Mouse (Mus musculus) stomach, embryonic 16.5 days (tissue): ENCODE measurements around the gene Gm17324. TPM values are rescaled to one million over a fixed set of nuclear protein-coding genes. Genes with fewer than 3 reads are reported as not detected.

Source experiments
- ATAC-seq: fragments of 200-750 bp; cut with Nextera tagmentation; 2 replicates; pipeline ENCODE4 v1.8.0; 2017; ENCODE audit warnings: moderate number of reproducible peaks, moderate TSS enrichment; ENCODE audit not compliant: insufficient read depth, low FRiP score
- H3K27ac ChIP-seq: fragments of 300-500 bp; sonication (generic); 2 replicates; pipeline ENCODE4 v1.5.1; 2014; ENCODE audit warnings: low read length
- H3K27me3 ChIP-seq: fragments of 300-500 bp; sonication (generic); 2 replicates; pipeline ENCODE4 v1.6.1; 2014; ENCODE audit warnings: low read length, control low read depth, mixed read lengths; ENCODE audit not compliant: control insufficient read depth, insufficient read depth
- H3K36me3 ChIP-seq: fragments of 300-500 bp; sonication (generic); 2 replicates; pipeline ENCODE4 v1.6.1; 2014; ENCODE audit warnings: low read length; ENCODE audit not compliant: control insufficient read depth, insufficient read depth
- H3K4me1 ChIP-seq: fragments of 300-500 bp; sonication (generic); 2 replicates; pipeline ENCODE4 v1.6.1; 2014; ENCODE audit warnings: low read length, control low read depth, mixed read lengths; ENCODE audit not compliant: control insufficient read depth, insufficient read depth
- H3K4me2 ChIP-seq: fragments of 300-500 bp; sonication (generic); 2 replicates; pipeline ENCODE4 v1.6.1; 2014; ENCODE audit warnings: low read depth, low read length, mixed read lengths
- H3K4me3 ChIP-seq: fragments of 300-500 bp; sonication (generic); replicated peaks from 2 replicates; pipeline ENCODE4 v1.5.1; 2014; ENCODE audit warnings: mild to moderate bottlenecking, low read length
- H3K9ac ChIP-seq: fragments of 300-500 bp; sonication (generic); 2 replicates; pipeline ENCODE4 v1.6.1; 2014; ENCODE audit warnings: low read length
- H3K9me3 ChIP-seq: fragments of 300-500 bp; sonication (generic); replicated peaks from 2 replicates; pipeline ENCODE4 v1.6.1; 2016; ENCODE audit warnings: low read length, control low read depth; ENCODE audit not compliant: control insufficient read depth
- WGBS: fragments of 180-500 bp; shearing (Covaris S2); extraction: QIAGEN DNeasy Blood & Tissue Kit; methylation state at CpG from one replicate; pipeline ENCODE4 v1.1.7; 2014; 5-methylcytosine and 5-hydroxymethylcytosine counted together
- polyA plus RNA-seq: library from polyadenylated mRNA; unstranded; fragments of >200 nt; fragmentation: Nextera tagmentation; extraction: Ambion mirVana; gene quantifications from 2 replicates; pipeline ENCODE4 v1.2.1, GENCODE M21; 2015

Gm17324 gene
- polyA plus RNA-seq, 1 experiment from 2014 or later: 0.62 TPM

- Histone ChIP-seq H3K9me3 (no peaks in the 10 kb centered on the region), H3K36me3 (no peaks in the 10 kb centered on the region; the same call in 1 of the 2 replicates), H3K4me1 (peaks cover 13% of the 10 kb centered on the region), H3K9ac (peak overlapping the region; percentile 64), H3K27me3 (peaks cover 2% of the 10 kb centered on the region; the same call in 1 of the 2 replicates), H3K4me2 (peak overlapping the region; percentile 60), H3K27ac (no peak overlapping the region), H3K4me3 (peak overlapping the region; percentile 81)
- 31% methylated on average over 9 of the region's 9 CpGs for WGBS
- ATAC-seq: no peak
These were observed 997 bp downstream of the Gm17324 start for GRCm38 (mm10) chr9:78447606-78447972.

DNA sequence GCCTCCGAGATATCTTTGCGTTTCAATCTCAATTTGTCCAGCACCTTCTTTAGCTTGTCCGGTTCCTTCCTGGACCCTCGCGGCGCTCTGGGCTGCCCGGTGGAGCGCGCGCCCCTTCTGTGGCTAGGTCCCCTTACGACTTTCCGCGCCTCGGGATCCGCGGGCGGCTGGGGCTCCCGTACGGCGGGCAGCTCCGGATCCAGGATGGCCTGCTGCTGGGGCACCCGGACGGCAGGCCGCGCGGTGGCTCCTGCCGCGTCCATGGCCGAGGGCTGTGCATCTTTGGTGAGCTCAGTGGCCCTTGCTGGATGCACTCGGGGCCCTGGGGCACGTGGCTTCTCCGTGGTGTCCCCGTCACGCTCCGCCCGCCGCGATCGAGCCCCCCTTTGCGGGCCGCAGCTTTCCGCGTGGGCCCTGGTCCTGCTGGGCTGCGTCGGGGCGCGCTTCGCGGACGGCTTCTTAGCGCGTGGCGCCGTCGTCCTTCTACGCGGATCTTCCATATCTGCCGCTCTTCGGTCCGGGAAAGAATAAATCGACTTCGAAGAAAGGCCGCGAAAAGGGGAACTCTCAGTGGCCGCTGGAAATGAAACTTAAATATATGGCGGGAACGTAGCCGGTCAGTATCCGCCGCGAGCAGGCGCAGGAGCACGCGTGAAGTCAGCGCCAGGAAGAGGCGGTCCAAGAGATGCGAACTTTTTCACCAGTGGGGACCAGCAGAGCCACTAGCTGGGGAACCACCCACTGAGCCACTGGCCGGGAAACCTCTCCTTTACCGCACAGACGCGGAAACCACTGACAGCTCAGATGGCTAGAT lies 5.8 kb downstream of the Gm17324 start, which contains the start of gene Cgas:
Gene Cgas, minus strand, starts transcription at position 659 of the 814 bp plus-strand sequence.
- H3K27ac ChIP-seq: no peak within 1 kb of the TSS
- under 1% methylated on average over 81 of the region's 81 CpGs for WGBS
- peak within 1 kb of the TSS; percentile 82 for H3K9ac ChIP-seq
- H3K9me3 ChIP-seq: no peaks in the 10 kb centered on the region
- H3K4me3 ChIP-seq: peak within 1 kb of the TSS; percentile 64
- peak within 1 kb of the TSS; percentile 97 for H3K4me2 ChIP-seq
- 0 out of 2 replicates have a peak, but pooled peaks cover 5% of the 10 kb centered on the region for H3K4me1 ChIP-seq
- peak; percentile 66; the same call in 1 of the 2 replicates for ATAC-seq
- H3K36me3 ChIP-seq: no peaks in the 10 kb centered on the region
- peaks cover 17% of the 10 kb centered on the region; the same call in 1 of the 2 replicates for H3K27me3 ChIP-seq

DNA sequence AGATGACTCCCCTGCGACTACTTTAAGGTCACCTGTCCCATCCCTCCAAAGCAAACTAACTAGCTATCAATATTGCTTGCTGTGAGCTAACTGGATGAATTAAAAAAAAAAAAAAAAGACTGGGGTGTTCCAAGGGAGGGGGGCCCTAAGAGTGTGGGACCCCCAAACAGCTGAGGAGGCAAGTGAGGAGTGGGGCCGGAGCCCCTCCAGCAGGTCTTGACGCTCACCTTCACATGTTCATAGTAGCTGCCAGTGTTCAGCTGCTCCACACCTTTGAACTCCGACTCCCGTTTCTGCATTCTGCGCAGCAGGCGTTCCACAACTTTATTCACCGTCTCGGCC lies 6.4 kb downstream of the Gm17324 start:
- Histone ChIP-seq H3K27ac (no peak overlapping the region), H3K9ac (peak overlapping the region; percentile 82), H3K36me3 (no peaks in the 10 kb centered on the region), H3K4me2 (peak overlapping the region; percentile 97), H3K4me1 (0 out of 2 replicates have a peak, but pooled peaks cover 5% of the 10 kb centered on the region), H3K4me3 (peak overlapping the region; percentile 64), H3K9me3 (no peaks in the 10 kb centered on the region), H3K27me3 (peaks cover 17% of the 10 kb centered on the region; the same call in 1 of the 2 replicates)
- ATAC-seq: no peak
- WGBS: 6% methylated on average over 9 of the region's 9 CpGs

GRCm38 (mm10) chr9:78439426-78439825 lies 9.2 kb downstream of the Gm17324 start:
- H3K36me3 ChIP-seq: no peaks in the 10 kb centered on the region
- H3K4me3 ChIP-seq: no peak overlapping the region
- peaks cover 17% of the 10 kb centered on the region; the same call in 1 of the 2 replicates for H3K27me3 ChIP-seq
- H3K9me3 ChIP-seq: no peaks in the 10 kb centered on the region
- no peak overlapping the region for H3K27ac ChIP-seq
- 0 out of 2 replicates have a peak, but pooled peaks cover 5% of the 10 kb centered on the region for H3K4me1 ChIP-seq
- no peak for ATAC-seq
- no peak overlapping the region for H3K9ac ChIP-seq
- H3K4me2 ChIP-seq: no peak overlapping the region
- WGBS: 70% methylated on average over 5 of the region's 5 CpGs

DNA sequence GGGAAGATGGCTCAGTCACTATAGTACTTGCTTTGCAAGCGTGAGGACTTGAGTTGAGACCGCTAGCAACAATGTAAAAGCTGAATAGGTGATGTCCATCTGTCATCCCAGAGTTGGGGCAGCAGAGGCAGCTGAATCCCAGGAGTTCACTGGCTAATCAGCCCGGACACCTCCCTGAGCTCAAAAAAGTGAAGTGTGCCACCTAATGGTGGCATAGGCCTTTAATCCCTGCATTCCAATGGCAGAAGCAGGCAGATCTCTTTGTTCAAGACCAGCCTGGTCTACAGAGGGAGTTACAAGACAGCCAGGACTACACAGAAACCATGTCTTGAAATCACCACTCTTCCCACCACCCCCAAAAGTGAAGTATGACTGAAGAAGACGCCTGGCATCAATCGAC lies 16.1 kb downstream of the Gm17324 start:
- no peak overlapping the region for H3K27ac ChIP-seq
- H3K4me2 ChIP-seq: no peak overlapping the region
- H3K9ac ChIP-seq: no peak overlapping the region
- H3K36me3 ChIP-seq: no peaks in the 10 kb centered on the region
- H3K4me1 ChIP-seq: no peaks in the 10 kb centered on the region
- no peaks in the 10 kb centered on the region for H3K9me3 ChIP-seq
- WGBS: 90% methylated on average over 5 of the region's 5 CpGs
- ATAC-seq: no peak
- H3K27me3 ChIP-seq: no peaks in the 10 kb centered on the region
- no peak overlapping the region for H3K4me3 ChIP-seq

DNA sequence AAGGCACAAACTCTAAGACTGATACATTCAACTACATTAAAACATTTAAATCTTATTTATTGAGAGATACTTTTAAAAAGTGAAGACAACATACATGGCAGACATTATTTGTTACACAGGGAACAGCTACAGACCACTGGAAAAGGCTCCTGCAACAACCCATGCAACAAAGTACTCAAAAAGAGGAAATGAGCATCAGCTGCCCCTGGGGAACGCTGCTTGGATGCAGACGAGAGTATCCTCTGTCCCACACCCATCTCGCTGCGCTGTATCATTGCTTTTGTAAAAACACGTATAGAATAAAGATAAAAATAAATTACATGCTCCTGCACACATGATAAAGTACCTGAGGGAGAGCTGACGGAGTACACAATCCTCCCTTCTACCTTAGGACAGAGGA lies 18.1 kb downstream of the Gm17324 start:
- no peak overlapping the region for H3K9ac ChIP-seq
- no peak overlapping the region for H3K4me3 ChIP-seq
- H3K4me2 ChIP-seq: no peak overlapping the region
- H3K36me3 ChIP-seq: no peaks in the 10 kb centered on the region
- ATAC-seq: no peak
- no peaks in the 10 kb centered on the region for H3K9me3 ChIP-seq
- 64% methylated on average over 6 of the region's 6 CpGs for WGBS
- H3K27me3 ChIP-seq: no peaks in the 10 kb centered on the region
- no peak overlapping the region for H3K27ac ChIP-seq
- H3K4me1 ChIP-seq: no peaks in the 10 kb centered on the region

GRCm38 (mm10) chr9:78429551-78429950 lies 19.0 kb downstream of the Gm17324 start:
- ATAC-seq: no peak
- Histone ChIP-seq H3K27me3 (no peaks in the 10 kb centered on the region), H3K9ac (no peak overlapping the region), H3K36me3 (no peaks in the 10 kb centered on the region), H3K4me1 (no peaks in the 10 kb centered on the region), H3K9me3 (no peaks in the 10 kb centered on the region), H3K4me2 (no peak overlapping the region), H3K4me3 (no peak overlapping the region), H3K27ac (no peak overlapping the region)
- 61% methylated on average over 2 of the region's 2 CpGs for WGBS

GRCm38 (mm10) chr9:78428870-78429432 lies 19.6 kb downstream of the Gm17324 start:
- Histone ChIP-seq H3K9ac (no peak overlapping the region), H3K9me3 (no peaks in the 10 kb centered on the region), H3K4me3 (no peak overlapping the region), H3K27me3 (no peaks in the 10 kb centered on the region), H3K27ac (no peak overlapping the region), H3K36me3 (no peaks in the 10 kb centered on the region), H3K4me1 (no peaks in the 10 kb centered on the region), H3K4me2 (no peak overlapping the region)
- peak; percentile 50 for ATAC-seq
- 79% methylated on average over 4 of the region's 4 CpGs for WGBS

- H3K4me2 ChIP-seq: no peak overlapping the region
- no peaks in the 10 kb centered on the region for H3K36me3 ChIP-seq
- no peak overlapping the region for H3K4me3 ChIP-seq
- ATAC-seq: no peak
- no peak overlapping the region for H3K9ac ChIP-seq
- no peaks in the 10 kb centered on the region for H3K9me3 ChIP-seq
- H3K27ac ChIP-seq: no peak overlapping the region
- no peaks in the 10 kb centered on the region for H3K27me3 ChIP-seq
- WGBS: 82% methylated on average over 6 of the region's 6 CpGs
- H3K4me1 ChIP-seq: no peaks in the 10 kb centered on the region
These were observed 20.4 kb downstream of the Gm17324 start for GRCm38 (mm10) chr9:78428185-78428584.
